Mouse (Mus musculus): ENCODE results near the gene Eme2.
"Not testable (repeated sequence)": the region's sequence is repeated elsewhere in the genome, so short reads cannot be mapped to it uniquely, and the experiment has no call there.

Eme2 gene

DNA sequence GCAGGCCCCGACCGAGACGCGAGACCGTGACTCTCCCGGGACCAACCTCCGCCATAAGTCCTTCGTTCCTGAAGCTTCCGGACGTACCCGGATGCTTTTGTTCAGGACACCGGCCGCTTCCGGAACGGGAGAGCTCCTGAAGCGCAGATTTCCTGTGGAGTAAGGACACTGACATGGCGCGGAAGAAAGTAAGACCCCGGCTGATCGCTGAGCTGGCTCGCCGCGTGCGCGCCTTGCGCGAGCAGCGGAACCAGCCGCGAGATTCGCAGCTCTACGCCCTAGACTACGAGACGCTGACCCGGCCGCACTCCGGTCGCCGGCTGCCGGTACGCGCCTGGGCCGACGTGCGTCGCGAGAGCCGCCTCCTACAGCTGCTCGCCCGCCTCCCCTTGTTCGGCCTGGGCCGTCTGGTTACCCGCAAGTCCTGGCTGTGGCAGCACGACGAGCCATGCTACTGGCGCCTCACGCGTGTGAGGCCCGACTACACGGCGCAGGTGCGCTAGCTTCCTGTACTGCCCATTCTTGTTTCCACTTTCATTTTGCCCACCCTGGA is at the start of gene Eme2, which contains the start of gene Mrps34:
Eme2 (minus strand) TSS at position 93 of the 553 bp plus-strand sequence.
Mrps34 (plus strand) TSS at position 122 of the 553 bp plus-strand sequence.
- ATAC-seq (ENCODE audit: insufficient number of reproducible peaks, low FRiP score, low TSS enrichment), result peak; percentile 17; the same call in 1 of the 2 replicates

DNA sequence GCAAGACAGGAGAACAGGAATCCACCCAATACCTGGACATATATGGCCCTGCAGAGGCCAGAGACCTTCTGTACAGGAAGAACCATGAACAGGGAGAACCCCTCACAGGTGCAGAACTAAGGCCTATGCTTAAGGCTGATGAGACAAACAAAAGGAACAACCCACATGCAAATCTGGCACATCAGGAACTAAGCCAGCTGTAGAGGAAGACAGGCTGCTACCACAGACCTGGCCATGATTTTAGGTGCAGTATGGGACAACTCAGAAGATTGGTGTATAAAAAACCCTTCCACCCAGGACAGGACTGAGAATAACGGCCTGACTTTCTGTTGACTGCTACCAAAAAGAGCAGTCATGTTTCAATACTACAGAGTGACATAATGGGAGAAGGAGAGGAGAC is 48.7 kb upstream of the Eme2 start:
- not testable (repeated sequence) for ATAC-seq (ENCODE audit: insufficient number of reproducible peaks, low FRiP score, low TSS enrichment)

DNA sequence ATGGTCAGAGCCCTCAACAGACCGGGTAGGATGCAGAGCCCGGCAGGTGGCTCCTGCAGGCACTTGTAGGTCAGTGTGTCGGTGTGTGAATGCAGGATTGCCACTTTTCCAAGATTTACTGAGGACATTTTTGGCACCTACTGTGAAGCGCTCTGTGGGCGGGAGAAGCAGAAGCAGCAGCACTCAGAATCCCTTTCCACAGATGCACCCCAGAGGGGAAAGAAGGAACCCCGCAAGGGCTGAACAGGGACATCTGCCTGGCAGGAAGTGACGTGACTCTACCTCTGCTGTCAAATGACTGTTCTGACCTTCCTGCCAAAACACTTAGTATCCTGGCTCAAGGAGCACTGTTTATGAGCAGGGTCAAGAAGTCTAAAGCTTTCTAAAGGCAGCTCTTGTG is 48.1 kb upstream of the Eme2 start:
- no peak for ATAC-seq (ENCODE audit: insufficient number of reproducible peaks, low FRiP score, low TSS enrichment)

DNA sequence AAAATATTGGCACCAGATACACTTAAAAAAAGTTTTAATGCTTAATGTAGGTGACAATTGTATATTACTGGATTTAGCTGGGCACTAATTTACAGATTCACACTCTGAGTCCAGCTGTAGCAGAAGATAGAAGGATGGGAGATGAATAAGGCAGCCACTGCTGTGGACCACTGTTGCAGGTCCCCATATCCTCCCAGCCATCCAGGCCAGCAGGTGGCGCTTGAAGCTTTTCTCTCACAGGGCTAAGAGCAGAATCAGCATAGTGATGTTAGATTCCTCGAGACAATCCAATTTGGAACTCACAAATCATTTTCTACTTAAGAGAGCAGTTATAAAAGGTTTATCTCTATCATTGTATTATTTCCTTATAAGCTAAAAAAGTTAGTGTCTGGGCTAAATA is 47.6 kb upstream of the Eme2 start:
- not testable (repeated sequence) for ATAC-seq (ENCODE audit: insufficient number of reproducible peaks, low FRiP score, low TSS enrichment)

DNA sequence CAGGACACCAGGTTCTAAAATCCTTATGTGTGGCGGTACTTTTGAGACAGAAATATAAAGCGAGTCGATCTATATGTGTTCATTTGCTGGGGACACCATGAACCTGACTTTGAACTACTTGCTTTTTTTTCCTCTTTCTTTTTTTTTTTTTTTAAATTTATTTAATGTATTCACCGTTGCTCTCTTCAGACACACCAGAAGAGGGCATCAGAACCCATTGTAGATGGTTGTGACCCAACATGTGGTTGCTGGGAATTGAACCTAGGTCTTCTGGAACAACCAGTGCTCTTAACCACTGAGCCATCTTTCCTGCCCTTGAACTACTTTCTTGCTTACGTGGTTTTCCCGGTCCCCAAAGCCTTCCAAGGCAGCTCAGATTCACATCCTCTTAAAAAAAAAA is 42.4 kb upstream of the Eme2 start:
- ATAC-seq (ENCODE audit: insufficient number of reproducible peaks, low FRiP score, low TSS enrichment), result no peak

DNA sequence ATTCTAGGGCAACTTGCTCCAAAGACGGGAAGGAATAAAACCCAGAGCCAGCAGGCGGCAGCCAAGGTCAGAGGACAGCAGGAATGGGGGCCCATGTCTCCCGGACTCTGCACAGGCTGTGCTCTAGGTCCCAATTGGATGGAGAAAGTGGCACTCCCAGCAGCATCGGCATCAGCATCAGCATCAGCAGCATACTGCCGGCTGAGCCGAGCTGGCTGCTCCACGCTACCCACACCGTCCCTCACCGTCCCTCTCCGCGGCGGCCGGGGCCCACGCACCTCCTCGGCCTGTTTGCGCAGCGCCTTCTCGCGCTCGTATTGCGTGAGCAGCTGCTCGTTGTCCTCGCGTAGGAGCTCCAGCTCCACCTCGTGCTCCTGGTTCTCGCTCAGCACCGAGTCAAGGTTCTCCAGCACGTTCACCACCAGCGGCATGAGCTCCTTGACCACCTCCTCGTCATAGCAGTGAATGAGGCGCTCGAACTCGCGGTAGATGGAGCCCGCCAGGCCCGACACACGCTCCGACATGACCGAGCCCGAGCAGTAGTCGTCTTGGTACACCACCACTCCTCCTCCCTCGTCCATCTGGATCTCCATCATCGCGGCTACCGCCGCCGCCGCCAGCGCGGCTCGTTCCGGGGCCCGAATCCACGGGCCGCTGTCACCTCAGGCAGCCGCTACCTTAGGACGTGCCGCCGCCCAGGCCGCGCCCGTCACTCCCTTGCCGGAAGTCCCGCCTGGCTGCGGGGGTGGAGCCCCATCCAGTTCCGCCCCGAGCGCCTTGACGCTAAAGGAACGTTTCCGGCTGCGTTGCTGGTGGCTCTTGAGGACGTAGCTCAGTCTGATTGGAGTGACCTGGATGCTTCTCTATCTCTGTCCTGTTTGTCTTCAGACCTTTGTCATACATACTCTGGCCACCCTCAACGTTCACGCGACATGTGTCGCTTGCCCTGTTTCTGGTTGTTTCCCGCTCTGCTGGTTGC is 41.7 kb upstream of the Eme2 start, which contains the start of gene Mapk8ip3:
Mapk8ip3 (minus strand) TSS at position 719 of the 979 bp plus-strand sequence.
- peak; percentile 98 for ATAC-seq (ENCODE audit: insufficient number of reproducible peaks, low FRiP score, low TSS enrichment)

DNA sequence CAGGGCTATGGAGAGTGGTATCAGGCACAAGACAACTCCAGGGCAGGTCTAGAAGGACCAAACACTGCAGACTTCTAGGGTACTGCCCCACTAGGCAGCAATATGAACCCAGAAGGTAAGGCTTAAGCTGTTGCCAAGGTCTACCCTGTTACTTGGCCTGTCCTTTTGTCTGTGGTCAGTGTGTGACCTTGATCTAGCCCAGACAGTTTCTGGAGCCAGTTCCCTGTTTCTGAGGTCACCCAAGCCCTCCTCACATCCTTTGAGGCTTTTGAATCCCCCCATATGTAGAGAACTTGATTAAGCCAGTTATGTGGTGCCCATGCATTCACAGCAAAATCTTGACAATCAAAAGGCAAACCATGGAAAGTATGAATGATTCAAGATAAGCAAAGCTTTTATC is 40.8 kb upstream of the Eme2 start:
- no peak for ATAC-seq (ENCODE audit: insufficient number of reproducible peaks, low FRiP score, low TSS enrichment)

DNA sequence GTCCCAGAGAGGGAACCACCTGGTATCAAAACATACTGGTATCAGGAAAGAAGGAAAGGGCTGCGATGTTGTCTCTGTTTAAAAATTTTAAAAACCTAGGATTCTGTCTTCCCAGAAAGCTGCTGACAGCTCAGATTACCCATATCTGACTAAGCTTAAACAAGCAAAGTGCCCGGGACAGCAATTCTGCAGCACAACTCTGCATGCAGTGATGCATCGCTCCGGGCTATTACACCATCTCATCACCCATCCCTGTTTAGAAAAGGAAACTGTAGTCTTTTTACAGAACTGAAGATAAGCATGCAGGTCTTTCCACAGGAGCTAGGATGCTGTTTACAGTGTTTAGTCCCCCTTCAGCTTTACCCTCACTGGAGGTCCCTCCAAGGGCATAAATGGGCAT is 40.0 kb upstream of the Eme2 start:
- ATAC-seq (ENCODE audit: insufficient number of reproducible peaks, low FRiP score, low TSS enrichment), result no peak

DNA sequence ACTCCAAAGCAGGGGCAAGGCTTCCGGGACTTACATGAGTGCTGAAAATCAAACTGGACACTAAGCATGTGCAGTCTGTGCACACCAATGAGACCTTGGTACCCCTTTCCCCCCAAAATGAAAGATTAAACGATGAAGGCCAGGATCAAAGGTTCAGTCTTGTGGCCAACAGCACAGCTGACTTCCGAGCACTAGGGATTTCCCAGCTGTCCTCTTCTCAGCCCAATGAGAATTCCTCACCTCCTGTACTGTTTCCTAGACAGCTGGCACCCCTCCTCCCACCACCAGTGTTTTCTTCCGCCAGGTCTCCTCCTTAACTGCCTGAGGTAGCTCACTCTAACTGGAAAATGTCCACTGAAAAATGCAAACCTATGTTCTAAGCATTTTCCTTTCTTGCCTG is 38.3 kb upstream of the Eme2 start:
- ATAC-seq (ENCODE audit: insufficient number of reproducible peaks, low FRiP score, low TSS enrichment), result no peak

DNA sequence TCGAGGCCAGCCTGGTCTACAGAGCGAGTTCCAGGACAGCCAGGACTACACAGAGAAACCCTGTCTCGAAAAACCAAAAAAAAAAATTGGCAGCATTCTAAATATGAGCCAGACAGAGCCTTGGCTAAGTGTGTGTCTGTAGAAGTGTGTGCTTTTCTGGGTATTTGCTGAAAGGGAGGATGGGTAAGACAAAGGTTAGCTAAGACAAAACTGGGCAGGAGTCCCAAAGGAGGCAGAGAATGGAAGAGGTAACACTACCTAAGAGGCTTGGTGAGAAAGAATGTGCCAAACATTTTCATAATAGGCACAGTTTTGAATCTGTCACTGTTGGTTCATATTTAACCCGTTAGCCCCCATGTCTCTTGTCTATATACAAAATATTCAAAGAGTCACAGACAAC is 37.5 kb upstream of the Eme2 start:
- ATAC-seq (ENCODE audit: insufficient number of reproducible peaks, low FRiP score, low TSS enrichment), result no peak

DNA sequence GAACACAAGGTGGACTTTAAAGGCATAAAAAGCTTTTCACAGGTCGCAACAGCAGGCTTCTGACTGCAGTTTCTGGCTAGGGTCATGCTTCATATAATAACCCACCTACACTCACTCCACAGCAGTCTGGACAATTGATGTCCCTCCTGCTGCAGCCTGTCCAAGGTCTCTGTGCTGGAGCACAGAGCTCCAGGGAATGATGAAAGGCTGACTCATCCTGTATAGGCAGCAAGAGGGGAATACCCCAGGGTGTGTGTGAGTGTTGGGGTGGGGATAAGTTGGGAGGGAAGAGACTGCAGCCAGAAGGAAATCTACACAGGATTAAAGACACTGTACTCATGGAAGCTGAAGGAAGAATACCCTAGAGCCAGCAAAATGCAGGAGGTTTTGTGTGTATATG is 34.6 kb upstream of the Eme2 start:
- ATAC-seq (ENCODE audit: insufficient number of reproducible peaks, low FRiP score, low TSS enrichment), result no peak

DNA sequence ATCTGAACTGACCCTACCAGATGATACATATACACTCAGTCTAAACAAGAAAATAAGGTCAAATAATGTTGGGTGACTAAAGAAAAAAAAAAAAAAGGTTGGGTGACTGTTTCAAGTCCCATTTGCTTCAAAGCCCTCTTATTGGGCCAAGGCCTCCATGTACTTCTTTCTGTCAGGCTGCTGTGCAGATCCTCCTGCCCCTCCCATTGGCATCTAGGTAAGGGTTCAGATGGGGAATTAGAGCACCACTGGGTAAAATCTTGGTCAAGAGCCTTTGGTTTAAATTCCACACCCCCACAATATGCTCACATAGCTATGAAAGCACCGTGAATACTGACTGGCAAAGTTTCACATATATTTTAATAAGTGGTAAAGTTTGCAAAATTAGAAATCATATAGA is 28.4 kb upstream of the Eme2 start:
- ATAC-seq (ENCODE audit: insufficient number of reproducible peaks, low FRiP score, low TSS enrichment), result no peak

DNA sequence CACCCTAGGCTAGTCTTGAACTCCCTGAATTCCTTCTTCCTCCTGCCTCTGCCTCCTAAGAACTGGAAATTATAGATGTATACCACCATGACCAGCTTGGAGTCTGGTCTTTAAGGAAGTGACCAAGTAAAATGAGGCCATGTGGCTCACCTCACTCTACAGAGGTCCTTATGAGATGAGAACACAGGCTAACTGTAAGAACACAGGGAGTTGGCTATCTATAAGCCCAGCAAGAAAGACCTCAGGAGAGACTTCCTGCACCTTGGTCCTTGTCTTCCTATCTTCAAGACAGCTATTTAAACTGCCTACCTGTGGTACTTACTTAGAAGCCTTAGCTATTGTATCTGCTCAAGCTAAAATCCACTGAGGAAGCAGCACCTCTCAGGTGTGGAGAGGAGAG is 19.1 kb upstream of the Eme2 start:
- ATAC-seq (ENCODE audit: insufficient number of reproducible peaks, low FRiP score, low TSS enrichment), result no peak

DNA sequence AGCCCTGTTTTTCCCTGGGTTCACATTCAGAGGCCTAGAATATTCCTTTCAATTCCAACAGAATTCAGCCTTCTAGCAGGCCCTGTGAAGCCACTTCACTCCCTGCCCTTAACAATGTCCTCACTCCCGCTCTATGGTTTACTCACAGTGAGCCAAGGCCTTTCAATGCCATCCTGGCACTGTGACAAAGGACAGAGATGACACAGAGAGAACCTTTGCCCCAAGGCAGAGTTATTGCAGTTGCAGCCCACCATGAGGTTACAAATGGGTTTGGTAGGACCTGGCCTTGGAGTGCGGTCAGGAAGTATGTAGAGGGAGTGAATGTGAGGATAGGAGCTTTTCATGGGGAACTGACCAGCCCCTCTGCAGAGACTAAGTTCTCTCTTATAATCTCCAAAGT is 12.7 kb upstream of the Eme2 start:
- ATAC-seq (ENCODE audit: insufficient number of reproducible peaks, low FRiP score, low TSS enrichment), result no peak

DNA sequence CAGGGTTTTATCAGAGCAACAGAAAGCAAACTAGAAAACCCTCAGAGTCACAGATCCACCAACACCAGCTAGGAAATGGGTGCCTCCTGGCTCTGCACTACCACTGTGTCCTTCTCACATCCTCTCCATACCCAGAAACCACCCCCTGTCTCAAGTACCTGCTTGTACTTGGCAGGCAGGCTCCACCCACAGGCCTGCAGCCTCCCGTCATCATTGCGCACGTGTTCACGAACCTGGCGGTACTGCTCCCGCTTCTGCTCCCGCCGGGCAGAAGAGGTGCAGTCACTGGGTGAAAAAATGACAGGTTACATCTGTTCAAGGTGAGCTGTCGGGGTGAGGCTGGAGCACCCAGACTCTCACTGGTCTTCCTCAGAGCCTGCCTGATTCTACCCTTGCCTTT is 8.9 kb upstream of the Eme2 start:
- ATAC-seq (ENCODE audit: insufficient number of reproducible peaks, low FRiP score, low TSS enrichment), result no peak

DNA sequence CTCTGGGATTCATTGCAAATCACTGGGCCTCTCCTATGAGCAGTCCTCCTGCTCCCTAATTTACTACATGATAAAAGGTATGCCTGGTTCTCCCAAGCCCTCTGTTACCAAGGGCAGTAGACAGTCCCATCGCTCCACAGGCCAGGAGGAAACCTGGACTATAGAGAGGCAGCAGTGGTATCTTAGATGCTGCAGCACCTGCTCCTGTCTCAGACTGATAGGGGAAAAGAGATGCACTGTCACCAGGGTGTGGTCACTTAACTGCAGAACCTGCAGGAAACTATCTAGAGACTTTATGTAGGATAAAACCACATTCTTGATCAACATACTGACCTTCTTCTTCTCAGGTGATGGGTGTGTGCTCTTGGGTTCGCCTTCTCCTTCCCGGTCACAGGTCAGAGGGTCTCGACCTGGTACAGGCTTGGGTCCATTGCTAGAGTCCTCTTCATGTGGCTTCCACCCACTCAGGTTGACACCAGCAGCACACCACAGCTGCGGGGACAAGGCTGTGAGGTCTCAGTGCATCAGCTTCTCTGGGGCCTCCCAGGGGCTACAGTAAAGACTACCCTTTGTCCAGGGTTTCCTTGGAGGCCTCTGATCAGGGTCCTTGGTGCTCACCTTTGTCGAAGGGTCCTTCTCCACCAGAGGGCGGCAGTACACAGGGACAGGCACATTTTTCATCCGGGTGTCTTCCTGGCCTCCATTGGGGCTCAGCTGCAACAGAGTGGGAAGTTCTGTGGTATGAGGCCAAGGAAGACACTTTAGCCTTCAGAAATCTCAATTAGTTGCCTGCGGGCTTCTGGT is 8.0 kb upstream of the Eme2 start:
- ATAC-seq (ENCODE audit: insufficient number of reproducible peaks, low FRiP score, low TSS enrichment), result no peak

DNA sequence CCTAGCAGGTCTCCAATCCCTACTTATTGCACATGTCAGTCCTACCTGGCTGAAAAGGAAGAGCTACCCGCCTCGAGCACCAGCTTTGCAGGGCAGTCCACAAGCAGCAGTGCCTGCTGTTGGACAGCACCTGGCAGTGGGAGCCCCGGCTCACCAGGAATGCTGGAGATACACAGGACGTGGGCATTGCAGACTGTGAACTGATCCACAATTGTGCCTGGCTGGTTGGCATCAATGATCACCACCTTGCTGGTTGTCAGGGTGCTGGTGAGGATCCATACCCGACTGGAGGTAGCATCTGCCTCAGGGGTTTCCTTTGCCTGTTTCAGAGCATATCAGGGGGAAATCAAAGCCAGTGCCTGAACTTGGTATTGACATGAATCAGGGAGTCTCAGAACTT is 7.2 kb upstream of the Eme2 start:
- ATAC-seq (ENCODE audit: insufficient number of reproducible peaks, low FRiP score, low TSS enrichment), result no peak

DNA sequence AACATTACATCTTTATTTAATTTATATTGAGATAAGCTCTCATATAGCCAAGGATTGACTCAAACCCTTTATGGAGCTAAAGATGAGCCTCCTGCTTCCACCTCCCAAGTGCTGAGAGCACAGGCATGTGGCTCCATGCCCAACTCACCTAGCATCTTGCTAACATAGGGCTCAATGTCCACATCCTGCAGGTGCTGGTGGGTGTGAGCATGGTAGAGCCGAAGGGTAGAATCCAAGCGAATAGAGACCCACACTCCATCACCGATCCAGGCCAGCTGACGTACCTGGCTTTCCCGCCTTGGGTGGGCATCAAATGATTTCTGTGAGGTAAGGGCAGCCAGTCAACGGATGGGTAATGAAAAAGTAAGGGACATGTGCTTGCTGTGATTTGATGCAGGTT is 5.1 kb upstream of the Eme2 start:
- ATAC-seq (ENCODE audit: insufficient number of reproducible peaks, low FRiP score, low TSS enrichment), result no peak

DNA sequence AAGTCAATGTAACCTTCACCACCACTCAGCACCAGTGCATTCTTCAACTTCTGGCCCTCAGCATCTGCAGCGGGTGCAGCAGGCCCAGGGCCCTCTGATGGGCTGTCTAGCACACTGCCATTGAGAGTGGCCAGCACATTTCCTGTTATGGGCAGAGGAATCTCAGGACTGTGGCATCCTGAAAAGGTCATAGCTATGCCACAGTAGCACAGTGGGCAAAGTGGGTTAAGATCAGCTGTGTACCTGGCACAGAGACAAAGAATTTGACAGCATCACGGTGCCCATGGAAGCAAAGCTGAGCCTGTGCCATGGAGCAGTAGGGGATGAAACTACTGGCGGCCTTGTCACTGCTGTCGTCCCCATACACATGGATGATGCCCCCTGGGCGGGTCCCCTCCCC is 4.3 kb upstream of the Eme2 start:
- ATAC-seq (ENCODE audit: insufficient number of reproducible peaks, low FRiP score, low TSS enrichment), result no peak

DNA sequence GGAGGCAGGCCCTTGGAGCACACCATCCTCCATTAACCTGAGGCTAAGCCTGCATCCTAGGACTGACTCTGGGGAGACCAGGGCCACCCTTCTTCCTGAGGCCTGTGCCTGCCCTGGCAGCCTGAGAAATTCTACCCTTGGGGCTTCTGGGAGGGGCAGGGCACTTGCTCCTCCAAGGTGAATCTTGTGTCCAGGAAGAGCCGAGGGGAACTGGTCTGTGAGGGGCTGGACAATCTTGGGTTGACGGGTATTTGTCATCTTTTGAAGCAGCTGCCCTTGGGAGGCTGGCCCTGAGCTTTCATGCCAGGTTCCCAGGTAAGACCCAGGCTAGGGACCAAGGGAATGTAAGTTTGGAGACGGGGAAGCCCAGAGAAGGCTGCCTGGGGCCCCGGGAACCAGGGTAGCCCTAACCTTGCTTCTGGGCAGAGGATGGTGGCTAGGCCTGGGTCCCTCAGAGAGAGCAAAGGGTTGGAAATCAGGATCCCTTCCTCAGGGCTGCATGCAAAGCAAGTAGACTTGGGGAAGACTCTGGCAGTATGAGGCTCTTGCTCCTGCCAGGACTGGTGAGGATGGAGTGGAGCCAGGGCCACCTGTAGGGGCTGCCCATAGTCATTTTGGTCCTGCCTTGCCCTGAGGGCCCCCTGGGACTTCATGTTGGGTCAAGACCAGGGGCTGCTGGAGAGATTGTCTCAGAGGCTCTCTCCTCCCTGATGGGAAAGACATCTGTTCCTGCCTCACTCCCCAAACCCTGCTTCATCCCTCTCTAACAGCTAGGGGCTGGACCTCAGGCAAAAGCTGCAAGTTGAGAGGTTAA is 3.4 kb upstream of the Eme2 start:
- no peak for ATAC-seq (ENCODE audit: insufficient number of reproducible peaks, low FRiP score, low TSS enrichment)

All from cerebellum, adult (tissue).